Mouse (Mus musculus): ENCODE results near the gene Ulk3. TPM values are rescaled to one million over a fixed set of nuclear protein-coding genes. Genes with fewer than 3 reads are reported as not detected.

Ulk3 gene
- total and polyA plus RNA-seq, 3 experiments = 5.0 to 11.9 TPM; not detected in 1

- no peaks in the 10 kb centered on the region for H3K79me2 ChIP-seq (ENCODE audit: control insufficient read depth, insufficient read depth, low read length, poor library complexity)
- H3K27me3 ChIP-seq (ENCODE audit: control insufficient read depth in 1 of 2, insufficient read depth in 2 of 2, low read length in 2 of 2) = no peaks in the 10 kb centered on the region
- H3K9me3 ChIP-seq (replicated peaks; ENCODE audit: insufficient read depth, low read length) = no peaks in the 10 kb centered on the region
- no peak for DNase-seq (ENCODE audit: low read depth, low spot score)
- no peaks in the 10 kb centered on the region; a peak in 1 of 4 replicates for H3K36me3 ChIP-seq (ENCODE audit: control insufficient read depth in 1 of 2, insufficient read depth in 2 of 2, low read length in 2 of 2)
- H3K4me1 ChIP-seq (ENCODE audit: control insufficient read depth in 1 of 2, insufficient read depth in 2 of 2, low read length in 2 of 2) = peaks cover 0 to 6% of the 10 kb centered on the region in 2 experiments; a peak in 1 of 4 replicates
- H3K4me3 ChIP-seq (ENCODE audit: control insufficient read depth in 1 of 2, insufficient read depth in 1 of 2, low read depth in 2 of 2, low read length in 2 of 2) = no peak overlapping the region
- no peak overlapping the region for H3K9ac ChIP-seq (ENCODE audit: control insufficient read depth, low read depth, low read length, poor library complexity, severe bottlenecking)
- TF ChIP-seq SMC3 (IDR thresholded peaks at IDR 0.05; ENCODE audit: low read depth, low read length) = no peak
- TF ChIP-seq ZMIZ1 (IDR thresholded peaks at IDR 0.05; ENCODE audit: low read depth, low read length) = no peak
- H3K27ac ChIP-seq (ENCODE audit: control insufficient read depth, low read depth, low read length) = no peak overlapping the region
Observed at GRCm38 (mm10) chr9:57597265-57597664, 8.0 kb downstream of the Ulk3 start.

- no peaks in the 10 kb centered on the region for H3K9me3 ChIP-seq (replicated peaks; ENCODE audit: insufficient read depth, low read length)
- no peaks in the 10 kb centered on the region for H3K79me2 ChIP-seq (ENCODE audit: control insufficient read depth, insufficient read depth, low read length, poor library complexity)
- no peaks in the 10 kb centered on the region for H3K27me3 ChIP-seq (ENCODE audit: control insufficient read depth in 1 of 2, insufficient read depth in 2 of 2, low read length in 2 of 2)
- no peak overlapping the region for H3K4me3 ChIP-seq (ENCODE audit: control insufficient read depth in 1 of 2, insufficient read depth in 1 of 2, low read depth in 2 of 2, low read length in 2 of 2)
- H3K27ac ChIP-seq (ENCODE audit: control insufficient read depth, low read depth, low read length) = no peak overlapping the region
- no peak for DNase-seq (ENCODE audit: low read depth, low spot score)
- no peaks in the 10 kb centered on the region; a peak in 1 of 4 replicates for H3K36me3 ChIP-seq (ENCODE audit: control insufficient read depth in 1 of 2, insufficient read depth in 2 of 2, low read length in 2 of 2)
- peaks cover 0 to 6% of the 10 kb centered on the region in 2 experiments; a peak in 1 of 4 replicates for H3K4me1 ChIP-seq (ENCODE audit: control insufficient read depth in 1 of 2, insufficient read depth in 2 of 2, low read length in 2 of 2)
- no peak overlapping the region for H3K9ac ChIP-seq (ENCODE audit: control insufficient read depth, low read depth, low read length, poor library complexity, severe bottlenecking)
- no peak for TF ChIP-seq MAFK (IDR thresholded peaks at IDR 0.05; ENCODE audit: borderline replicate concordance, low read depth, low read length)
- TF ChIP-seq USF2 (IDR thresholded peaks at IDR 0.05; ENCODE audit: borderline replicate concordance in 1 of 2, insufficient read depth in 1 of 2, low read depth in 1 of 2, low read length in 2 of 2) = no peak
- TF ChIP-seq TAL1 (IDR thresholded peaks at IDR 0.05; ENCODE audit: low read length) = no peak
- TF ChIP-seq E2F4 (IDR thresholded peaks at IDR 0.05; ENCODE audit: borderline replicate concordance, low read depth, low read length) = no peak
- no peak for TF ChIP-seq POLR2AphosphoS5 (IDR thresholded peaks at IDR 0.05; ENCODE audit: borderline replicate concordance, low read depth, low read length)
Observed at GRCm38 (mm10) chr9:57597929-57598382, 8.7 kb downstream of the Ulk3 start.

GRCm38 (mm10) chr9:57598851-57599563 lies 9.8 kb downstream of the Ulk3 start:
- Histone ChIP-seq H3K79me2 (ENCODE audit: control insufficient read depth, insufficient read depth, low read length, poor library complexity) (no peaks in the 10 kb centered on the region), H3K9ac (ENCODE audit: control insufficient read depth, low read depth, low read length, poor library complexity, severe bottlenecking) (no peak overlapping the region), H3K9me3 (replicated peaks; ENCODE audit: insufficient read depth, low read length) (no peaks in the 10 kb centered on the region), H3K27me3 (ENCODE audit: control insufficient read depth in 1 of 2, insufficient read depth in 2 of 2, low read length in 2 of 2) (no peaks in the 10 kb centered on the region), H3K4me1 (ENCODE audit: control insufficient read depth in 1 of 2, insufficient read depth in 2 of 2, low read length in 2 of 2) (peaks cover 0 to 6% of the 10 kb centered on the region in 2 experiments; a peak in 1 of 4 replicates), H3K36me3 (ENCODE audit: control insufficient read depth in 1 of 2, insufficient read depth in 2 of 2, low read length in 2 of 2) (no peaks in the 10 kb centered on the region; a peak in 1 of 4 replicates), H3K4me3 (ENCODE audit: control insufficient read depth in 1 of 2, insufficient read depth in 1 of 2, low read depth in 2 of 2, low read length in 2 of 2) (no peak overlapping the region), H3K27ac (ENCODE audit: control insufficient read depth, low read depth, low read length) (no peak overlapping the region)
- TF ChIP-seq GABPA (IDR thresholded peaks at IDR 0.05; ENCODE audit: low read depth, low read length) = no peak
- TF ChIP-seq HCFC1 (IDR thresholded peaks at IDR 0.05; ENCODE audit: low read depth, low read length) = no peak
- TF ChIP-seq RAD21 (IDR thresholded peaks at IDR 0.05; ENCODE audit: low read depth, low read length) = no peak
- no peak for TF ChIP-seq CHD1 (IDR thresholded peaks at IDR 0.05; ENCODE audit: low read depth, low read length)
- TF ChIP-seq MEF2A (IDR thresholded peaks at IDR 0.05; ENCODE audit: extremely low read depth, insufficient replicate concordance, low read depth, low read length, poor library complexity, severe bottlenecking) = no peak
- no peak for TF ChIP-seq MXI1 (IDR thresholded peaks at IDR 0.05; ENCODE audit: low read depth, low read length)
- TF ChIP-seq POLR2AphosphoS2 (IDR thresholded peaks at IDR 0.05; ENCODE audit: low read length) = no peak
- no peak for TF ChIP-seq ZKSCAN1 (IDR thresholded peaks at IDR 0.05; ENCODE audit: low read depth, low read length)
- TF ChIP-seq POLR2A (IDR thresholded peaks at IDR 0.05; ENCODE audit: control insufficient read depth in 1 of 2, insufficient read depth in 1 of 2, low read depth in 1 of 2, low read length in 2 of 2, poor library complexity in 1 of 2) = no peak
- no peak for TF ChIP-seq NRF1 (IDR thresholded peaks at IDR 0.05; ENCODE audit: insufficient read depth, low read depth, low read length, poor library complexity, severe bottlenecking)
- no peak for TF ChIP-seq TBP (IDR thresholded peaks at IDR 0.05; ENCODE audit: low read depth, low read length)
- TF ChIP-seq ZNF384 (IDR thresholded peaks at IDR 0.05; ENCODE audit: low read depth, low read length) = no peak
- no peak for TF ChIP-seq SMC3 (IDR thresholded peaks at IDR 0.05; ENCODE audit: low read depth, low read length)
- no peak for TF ChIP-seq ZC3H11A (IDR thresholded peaks at IDR 0.05; ENCODE audit: low read depth, low read length)
- DNase-seq (ENCODE audit: low read depth, low spot score) = no peak
